Mouse (Mus musculus) ZHBTc4 (cell line): Measurements from ENCODE around the gene Cela2a.

Experiments
- DNase-seq: peaks from one replicate; pipeline ENCODE4 v3.0.0-alpha.2; 2011; ENCODE audit warnings: low read depth, low spot score

The Cela2a gene

GRCm38 (mm10) chr4:141826060-141826459, at the start of gene Cela2a:
Cela2a (minus strand) TSS chr4:141826160.
- no peak for DNase-seq

- no peak for DNase-seq
These were observed 49.6 kb upstream of the Cela2a start for GRCm38 (mm10) chr4:141875481-141876108.

- peak; percentile 91 for DNase-seq
These were observed 48.9 kb upstream of the Cela2a start, which contains the start of gene Efhd2 for GRCm38 (mm10) chr4:141874601-141875460. Efhd2 (minus strand) TSS chr4:141874920.

GRCm38 (mm10) chr4:141874111-141874600, 48.2 kb upstream of the Cela2a start:
- no peak for DNase-seq

- DNase-seq = no peak
These were observed 47.0 kb upstream of the Cela2a start for GRCm38 (mm10) chr4:141872977-141873376.

- DNase-seq = no peak
These were observed 45.9 kb upstream of the Cela2a start for GRCm38 (mm10) chr4:141871909-141872308.

- DNase-seq = no peak
These were observed 45.4 kb upstream of the Cela2a start for GRCm38 (mm10) chr4:141871333-141871725.

GRCm38 (mm10) chr4:141870666-141871332, 44.8 kb upstream of the Cela2a start:
- no peak for DNase-seq

GRCm38 (mm10) chr4:141869436-141870215, 43.7 kb upstream of the Cela2a start:
- DNase-seq = no peak

GRCm38 (mm10) chr4:141868051-141868450, 42.1 kb upstream of the Cela2a start:
- DNase-seq = peak; percentile 27

GRCm38 (mm10) chr4:141867498-141867897, 41.5 kb upstream of the Cela2a start:
- no peak for DNase-seq

GRCm38 (mm10) chr4:141866933-141867490, 41.1 kb upstream of the Cela2a start:
- peak; percentile 43 for DNase-seq

- no peak for DNase-seq
These were observed 39.6 kb upstream of the Cela2a start for GRCm38 (mm10) chr4:141865600-141865999.

- peak; percentile 71 for DNase-seq
These were observed 39.0 kb upstream of the Cela2a start for GRCm38 (mm10) chr4:141865006-141865405.

- DNase-seq = no peak
These were observed 38.5 kb upstream of the Cela2a start for GRCm38 (mm10) chr4:141864506-141864905.

GRCm38 (mm10) chr4:141863726-141864280, 37.8 kb upstream of the Cela2a start:
- no peak for DNase-seq

GRCm38 (mm10) chr4:141862867-141863266, 36.9 kb upstream of the Cela2a start:
- no peak for DNase-seq

- no peak for DNase-seq
These were observed 35.8 kb upstream of the Cela2a start for GRCm38 (mm10) chr4:141861591-141862295.

- DNase-seq = no peak
These were observed 34.4 kb upstream of the Cela2a start for GRCm38 (mm10) chr4:141860246-141860841.

GRCm38 (mm10) chr4:141859351-141859750, 33.4 kb upstream of the Cela2a start:
- no peak for DNase-seq
